In genomic region chr1:72755801-72756200, GRCm38 (mm10) we compare ENCODE assay signal across 22 mouse cellular contexts. TPM values are rescaled to one million over a fixed set of nuclear protein-coding genes. Genes with fewer than 3 reads are reported as not detected.
DNase-seq lines count a peak whose midpoint lies in the region; ATAC-seq and TF ChIP-seq lines count a peak whose summit lies in the region.
"Had no signal": no experiment of that assay in that cellular context is flagged by ENCODE, and none has a peak within 500 bp of the region (broad histone marks: within the 10 kb centered on the region; RNA-seq: fewer than 3 reads in every experiment).

No protein-coding gene starts in this region.

- TF ChIP-seq EP300 in lung, postnatal 0 days (IDR thresholded peaks at IDR 0.05): peak; percentile 83

- no peak overlapping the region for H3K4me3 ChIP-seq in lung, postnatal 0 days (ENCODE audit: low read depth, low read length)
- no peak overlapping the region for H3K4me3 ChIP-seq in embryonic fibroblast, embryonic 13.5 days (ENCODE audit: insufficient read depth, low read length)
- no peak overlapping the region for H3K4me3 ChIP-seq in hindbrain, embryonic 13.5 days
- H3K4me3 ChIP-seq: left cerebral cortex, adult 2 months; midbrain, embryonic 13.5 days; neural tube, embryonic 12.5 days had no signal

- DNase-seq in kidney, postnatal 10 days: peak; percentile 46
- DNase-seq in kidney, adult 18-20 months: no peak
- DNase-seq in lung, postnatal 0 days (ENCODE audit: low spot score): peak; percentile 41
- DNase-seq in lung, postnatal 14 days: no peak
- DNase-seq in Patski (ENCODE audit: low read depth, low spot score): peak; percentile 60
- no peak for DNase-seq in ovary, postnatal 36 days (ENCODE audit: low spot score)
- DNase-seq: adrenal gland, postnatal 36 days; cerebellum, adult 11 months; cerebellum, adult 9-11 months; retina, postnatal 1 day; thymus, postnatal 14 days had no signal

- H3K9me3 ChIP-seq in lung, postnatal 0 days (ENCODE audit: low read length): no peaks in the 10 kb centered on the region
- H3K9me3 ChIP-seq in hindbrain, embryonic 13.5 days: no peaks in the 10 kb centered on the region
- H3K9me3 ChIP-seq: midbrain, embryonic 13.5 days; neural tube, embryonic 12.5 days had no signal

- no peak for TF ChIP-seq POLR2A in embryonic fibroblast, embryonic 13.5 days (IDR thresholded peaks at IDR 0.05; ENCODE audit: low read depth, low read length)

- H3K36me3 ChIP-seq in lung, postnatal 0 days (ENCODE audit: insufficient read depth, low read length): no peaks in the 10 kb centered on the region
- H3K36me3 ChIP-seq in hindbrain, embryonic 13.5 days: no peaks in the 10 kb centered on the region
- H3K36me3 ChIP-seq: midbrain, embryonic 13.5 days; neural tube, embryonic 12.5 days had no signal

- peak; percentile 71 for ATAC-seq in lung, postnatal 0 days
- peak; percentile 61 for ATAC-seq in Patski
- no peak for ATAC-seq in hindbrain, embryonic 13.5 days (ENCODE audit: low FRiP score)
- ATAC-seq: intestine, postnatal 0 days; midbrain, embryonic 13.5 days had no signal

- 24% methylated on average over 2 of the region's 2 CpGs for WGBS in lung, postnatal 0 days
- WGBS in hindbrain, embryonic 13.5 days: 76% methylated on average over 2 of the region's 2 CpGs

- no peak overlapping the region for H3K27ac ChIP-seq in lung, postnatal 0 days (ENCODE audit: low read length)
- peak overlapping the region; percentile 83 for H3K27ac ChIP-seq in embryonic fibroblast, embryonic 13.5 days (ENCODE audit: insufficient read depth, low read length)
- no peak overlapping the region for H3K27ac ChIP-seq in hindbrain, embryonic 13.5 days
- H3K27ac ChIP-seq: left cerebral cortex, adult 2 months; midbrain, embryonic 13.5 days; neural tube, embryonic 12.5 days had no signal

- H3K4me2 ChIP-seq in lung, postnatal 0 days (replicated peaks; ENCODE audit: low read depth, low read length): no peak overlapping the region
- no peak overlapping the region for H3K4me2 ChIP-seq in hindbrain, embryonic 13.5 days
- H3K4me2 ChIP-seq: heart, embryonic 11.5 days; midbrain, embryonic 13.5 days; neural tube, embryonic 12.5 days had no signal

- H3K4me1 ChIP-seq in lung, postnatal 0 days (ENCODE audit: insufficient read depth, low read depth, low read length): 0 out of 2 replicates have a peak, but pooled peaks cover 3% of the 10 kb centered on the region
- H3K4me1 ChIP-seq in embryonic fibroblast, embryonic 13.5 days (ENCODE audit: control insufficient read depth, insufficient read depth, low read length): 0 out of 2 replicates have a peak, but pooled peaks cover 8% of the 10 kb centered on the region
- no peaks in the 10 kb centered on the region for H3K4me1 ChIP-seq in hindbrain, embryonic 13.5 days (replicated peaks)
- H3K4me1 ChIP-seq: midbrain, embryonic 13.5 days; neural tube, embryonic 12.5 days had no signal

- CTCF ChIA-PET in Patski (lab: Charles Lee): interaction anchor here (1.5 to 1.9 kb wide), 2 partner anchors 10 to 23 kb away, joined by 4 to 8 read pairs; no protein-coding TSS in a partner anchor

- TF ChIP-seq CTCF in lung, postnatal 0 days (IDR thresholded peaks at IDR 0.05): no peak
- no peak for TF ChIP-seq CTCF in Patski (IDR thresholded peaks at IDR 0.05)
- TF ChIP-seq CTCF in embryonic fibroblast, embryonic 13.5 days (IDR thresholded peaks at IDR 0.05; ENCODE audit: borderline replicate concordance, insufficient read depth, low read length): no peak

- no peaks in the 10 kb centered on the region for H3K27me3 ChIP-seq in lung, postnatal 0 days (replicated peaks; ENCODE audit: insufficient read depth, low read length)
- H3K27me3 ChIP-seq in Patski: no peaks in the 10 kb centered on the region
- H3K27me3 ChIP-seq in hindbrain, embryonic 13.5 days: no peaks in the 10 kb centered on the region
- H3K27me3 ChIP-seq: midbrain, embryonic 13.5 days; neural tube, embryonic 12.5 days had no signal

- in situ Hi-C loops in Patski (cut with MboI; ENCODE audit: low pct_unique_long_range_greater_than_20kb): no loop called here

- POLR2A ChIA-PET in Patski (lab: Charles Lee): interaction anchor here (0.6 kb wide), 1 partner anchor 99 kb away, joined by 3 read pairs; no protein-coding TSS in a partner anchor

- H3K9ac ChIP-seq in lung, postnatal 0 days (replicated peaks; ENCODE audit: low read depth): no peak overlapping the region
- no peak overlapping the region for H3K9ac ChIP-seq in hindbrain, embryonic 13.5 days
- H3K9ac ChIP-seq: midbrain, embryonic 13.5 days; neural tube, embryonic 12.5 days had no signal

RNA-seq across cellular contexts. Expression of gene Rpl37a, which starts 44.7 kb away (rescaled TPM):
- 2,028 and 2,237 TPM in 2 replicates for polyA plus RNA-seq in lung, postnatal 0 days (2015; fragmentation: Nextera tagmentation; extraction: Ambion mirVana)
- polyA plus RNA-seq in Patski (2021): 628 TPM
- 1,004 and 1,061 TPM in 2 replicates for polyA plus RNA-seq in embryonic fibroblast, embryonic 13.5 days (2011; ENCODE audit: insufficient read length, low read depth, missing spikeins)
- 1,191 and 1,281 TPM in 2 replicates for polyA plus RNA-seq in hindbrain, embryonic 13.5 days (2015; fragmentation: Nextera tagmentation; extraction: Ambion mirVana)

RNA-seq across cellular contexts. Expression of gene Ankar, which starts 55.4 kb away (rescaled TPM):
- not detected in 2 replicates for polyA plus RNA-seq in lung, postnatal 0 days (2015; fragmentation: Nextera tagmentation; extraction: Ambion mirVana)
- polyA plus RNA-seq in Patski (2021): not detected
- polyA plus RNA-seq in embryonic fibroblast, embryonic 13.5 days (2011; ENCODE audit: insufficient read length, low read depth, missing spikeins): not detected in 2 replicates
- polyA plus RNA-seq in hindbrain, embryonic 13.5 days (2015; fragmentation: Nextera tagmentation; extraction: Ambion mirVana): not detected in 2 replicates
- polyA plus RNA-seq: heart, embryonic 11.5 days; heart, postnatal 0 days; intestine, postnatal 0 days; liver, adult 2 months; liver, embryonic 16.5 days; midbrain, embryonic 13.5 days; neural tube, embryonic 12.5 days; stomach, embryonic 14.5 days had no signal

Comparison
In these comparisons a context has a peak if more than half of its experiments do, and no peak if none do; other contexts are left out.
1. DNase-seq: peak in kidney, postnatal 10 days (single experiment), lung, postnatal 0 days (single experiment) and Patski (single experiment); none in kidney, adult 18-20 months (single experiment), lung, postnatal 14 days (single experiment) and ovary, postnatal 36 days (single experiment).